Mouse (Mus musculus): ENCODE measurements around the gene Sp8.

Sp8 gene

GRCm38 (mm10) chr12:118846221-118846620 lies at the start of gene Sp8:
Gene Sp8 (plus strand): TSS chr12:118846329.
- DNase-seq: no peak

- no peak for DNase-seq
Observed at GRCm38 (mm10) chr12:118811328-118811961, 34.7 kb upstream of the Sp8 start.

GRCm38 (mm10) chr12:118814561-118814960 lies 31.6 kb upstream of the Sp8 start:
- no peak for DNase-seq

GRCm38 (mm10) chr12:118816156-118816555 lies 30.0 kb upstream of the Sp8 start:
- DNase-seq: no peak

- DNase-seq: no peak
Observed at GRCm38 (mm10) chr12:118829881-118830280, 16.2 kb upstream of the Sp8 start.

- no peak for DNase-seq
Observed at GRCm38 (mm10) chr12:118836411-118837341, 9.5 kb upstream of the Sp8 start.

- DNase-seq: no peak
Observed at GRCm38 (mm10) chr12:118837361-118837760, 8.8 kb upstream of the Sp8 start.

- DNase-seq: no peak
Observed at GRCm38 (mm10) chr12:118838260-118838659, 7.9 kb upstream of the Sp8 start.

- DNase-seq: no peak
Observed at GRCm38 (mm10) chr12:118839398-118839797, 6.7 kb upstream of the Sp8 start.

- DNase-seq: no peak
Observed at GRCm38 (mm10) chr12:118840301-118840700, 5.8 kb upstream of the Sp8 start.

- no peak for DNase-seq
Observed at GRCm38 (mm10) chr12:118840861-118841260, 5.3 kb upstream of the Sp8 start.

- no peak for DNase-seq
Observed at GRCm38 (mm10) chr12:118841381-118841922, 4.7 kb upstream of the Sp8 start.

- DNase-seq: no peak
Observed at GRCm38 (mm10) chr12:118841971-118842550, 4.1 kb upstream of the Sp8 start.

GRCm38 (mm10) chr12:118842671-118843411 lies 3.3 kb upstream of the Sp8 start:
- DNase-seq: no peak

- DNase-seq: no peak
Observed at GRCm38 (mm10) chr12:118844111-118844510, 2.0 kb upstream of the Sp8 start.

- DNase-seq: no peak
Observed at GRCm38 (mm10) chr12:118844841-118845240, 1.3 kb upstream of the Sp8 start.

- no peak for DNase-seq
Observed at GRCm38 (mm10) chr12:118845351-118845750, 778 bp upstream of the Sp8 start.

GRCm38 (mm10) chr12:118846649-118847321 lies 656 bp downstream of the Sp8 start:
- DNase-seq: peak; percentile 29

GRCm38 (mm10) chr12:118847381-118847780 lies 1.3 kb downstream of the Sp8 start:
- no peak for DNase-seq

GRCm38 (mm10) chr12:118847861-118848495 lies 1.8 kb downstream of the Sp8 start:
- no peak for DNase-seq

GRCm38 (mm10) chr12:118848496-118849202 lies 2.5 kb downstream of the Sp8 start:
- no peak for DNase-seq
